ENCODE assay signal across 7 mouse cellular contexts in genomic region chr8:12677529-12677928, GRCm38 (mm10). TPM values are rescaled to one million over a fixed set of nuclear protein-coding genes. Genes with fewer than 3 reads are reported as not detected.
DNase-seq lines count a peak whose midpoint lies in the region; ATAC-seq and TF ChIP-seq lines count a peak whose summit lies in the region.

No protein-coding gene starts in this region.

- TF ChIP-seq POLR2A in small intestine, adult 2 months (IDR thresholded peaks at IDR 0.05; ENCODE audit: low read depth, low read length): no peak

- no peak overlapping the region for H3K4me2 ChIP-seq in intestine, embryonic 16.5 days (ENCODE audit: low read depth, low read length)
- H3K4me2 ChIP-seq in midbrain, embryonic 13.5 days (replicated peaks): no peak overlapping the region

- 0 out of 2 replicates have a peak, but pooled peaks cover 3% of the 10 kb centered on the region for H3K4me1 ChIP-seq in intestine, embryonic 16.5 days (ENCODE audit: control insufficient read depth, insufficient read depth, low read length)
- H3K4me1 ChIP-seq in midbrain, embryonic 13.5 days (replicated peaks): peaks cover 10% of the 10 kb centered on the region
- no peaks in the 10 kb centered on the region for H3K4me1 ChIP-seq in small intestine, adult 2 months (ENCODE audit: control insufficient read depth, insufficient read depth, insufficient read length, low read length)

- H3K4me3 ChIP-seq in intestine, embryonic 16.5 days (ENCODE audit: low read length): no peak overlapping the region
- no peak overlapping the region for H3K4me3 ChIP-seq in midbrain, embryonic 13.5 days (replicated peaks)
- H3K4me3 ChIP-seq in small intestine, adult 2 months (ENCODE audit: low read depth, low read length): no peak overlapping the region

- H3K9me3 ChIP-seq in intestine, embryonic 16.5 days (ENCODE audit: control insufficient read depth, low read length): no peaks in the 10 kb centered on the region
- H3K9me3 ChIP-seq in midbrain, embryonic 13.5 days: no peaks in the 10 kb centered on the region

- WGBS in intestine, embryonic 16.5 days: 6% methylated on average over 7 of the region's 7 CpGs
- WGBS in midbrain, embryonic 13.5 days: 5% methylated on average over 7 of the region's 7 CpGs
- 3% methylated on average over 7 of the region's 7 CpGs for WGBS in small intestine, adult 2 months

- intact Hi-C loops in left cerebral cortex, postnatal 25 days (cut with DNase I): loop anchor here (2.0 to 10.0 kb wide), 4 partner anchors 70 to 723 kb away; partner anchors contain the start of gene Sox1

- no peaks in the 10 kb centered on the region for H3K36me3 ChIP-seq in intestine, embryonic 16.5 days (ENCODE audit: control insufficient read depth, insufficient read depth, low read length)
- no peaks in the 10 kb centered on the region for H3K36me3 ChIP-seq in midbrain, embryonic 13.5 days
- H3K36me3 ChIP-seq in small intestine, adult 2 months (ENCODE audit: control insufficient read depth, insufficient read depth, low read length): no peaks in the 10 kb centered on the region

- TF ChIP-seq CTCF in small intestine, adult 2 months (IDR thresholded peaks at IDR 0.05; ENCODE audit: extremely low read depth, insufficient read length, insufficient replicate concordance, low read depth, low read length): peak; percentile 92; the same call in 1 of the 2 replicates

- H3K27me3 ChIP-seq in intestine, embryonic 16.5 days (replicated peaks; ENCODE audit: control insufficient read depth, insufficient read depth, low read length): no peaks in the 10 kb centered on the region
- H3K27me3 ChIP-seq in midbrain, embryonic 13.5 days: peaks cover 9% of the 10 kb centered on the region; the same call in 1 of the 2 replicates
- H3K27me3 ChIP-seq in small intestine, adult 2 months (ENCODE audit: control insufficient read depth, insufficient read depth, low read length): 0 out of 2 replicates have a peak, but pooled peaks cover 5% of the 10 kb centered on the region

- ATAC-seq in intestine, embryonic 16.5 days: peak; percentile 81
- peak; percentile 79 for ATAC-seq in midbrain, embryonic 13.5 days

- DNase-seq in adrenal gland, adult (ENCODE audit: inconsistent age in 2 of 2, low spot score in 1 of 2): peak; percentile 76 to 92
- DNase-seq in embryo, embryonic 10 days (ENCODE audit: low spot score): peak; percentile 87
- peak; percentile 87 for DNase-seq in gastrocnemius, postnatal 10 days
- peak; percentile 79 for DNase-seq in left cerebral cortex, postnatal 25 days (ENCODE audit: low spot score in 2 of 2)

- H3K9ac ChIP-seq in intestine, embryonic 16.5 days (ENCODE audit: low read depth, low read length): no peak overlapping the region
- H3K9ac ChIP-seq in midbrain, embryonic 13.5 days (replicated peaks): no peak overlapping the region

- no peak overlapping the region for H3K27ac ChIP-seq in intestine, embryonic 16.5 days (ENCODE audit: low read length)
- H3K27ac ChIP-seq in midbrain, embryonic 13.5 days: no peak overlapping the region
- no peak overlapping the region for H3K27ac ChIP-seq in small intestine, adult 2 months (ENCODE audit: insufficient read depth, low read depth, low read length)

RNA-seq across cellular contexts. Expression of gene Tubgcp3, which starts 5.5 kb away (rescaled TPM):
- total RNA-seq in gastrocnemius, postnatal 10 days (2021): 10 to 100 TPM; 10.6 to 13.9 TPM
- polyA plus RNA-seq in intestine, embryonic 16.5 days (2015; fragmentation: Nextera tagmentation; extraction: Ambion mirVana): 34.4 and 37.6 TPM in 2 replicates
- 10 to 100 TPM; 31.6 to 34.4 TPM for total RNA-seq in left cerebral cortex, postnatal 25 days (2021)
- polyA plus RNA-seq in midbrain, embryonic 13.5 days (2015; fragmentation: Nextera tagmentation; extraction: Ambion mirVana): 43.2 and 46.0 TPM in 2 replicates
- polyA plus RNA-seq in small intestine, adult 2 months (2012; rRNA removed): 18.0 and 24.3 TPM in 2 replicates
